9 mouse cellular contexts compared by ENCODE assay signal in genomic region chr2:131847501-131848359, GRCm38 (mm10). TPM values are rescaled to one million over a fixed set of nuclear protein-coding genes. Genes with fewer than 3 reads are reported as not detected.
A peak's percentile ranks its signal among the peaks of the same experiment; 100 is the strongest.
DNase-seq lines count a peak whose midpoint lies in the region; ATAC-seq and TF ChIP-seq lines count a peak whose summit lies in the region.
"Had no signal": no experiment of that assay in that cellular context is flagged by ENCODE, and none has a peak within 500 bp of the region (broad histone marks: within the 10 kb centered on the region; RNA-seq: fewer than 3 reads in every experiment).

No protein-coding gene starts in this region.

- H3K36me3 ChIP-seq in kidney, postnatal 0 days (ENCODE audit: insufficient read depth, low read length), result no peaks in the 10 kb centered on the region
- no peaks in the 10 kb centered on the region for H3K36me3 ChIP-seq in forebrain, embryonic 10.5 days (replicated peaks)
- no peaks in the 10 kb centered on the region for H3K36me3 ChIP-seq in liver, embryonic 15.5 days (replicated peaks)

- H3K4me1 ChIP-seq in kidney, postnatal 0 days (replicated peaks; ENCODE audit: insufficient read depth, low read length), result no peaks in the 10 kb centered on the region
- H3K4me1 ChIP-seq in forebrain, embryonic 10.5 days, result peaks cover 29% of the 10 kb centered on the region
- peaks cover 16% of the 10 kb centered on the region for H3K4me1 ChIP-seq in liver, embryonic 15.5 days (replicated peaks)

- WGBS in kidney, postnatal 0 days, result 9% methylated on average over 10 of the region's 10 CpGs
- WGBS in forebrain, embryonic 10.5 days, result 3% methylated on average over 10 of the region's 10 CpGs
- WGBS in liver, embryonic 15.5 days (ENCODE audit: insufficient replicate concordance), result 18% methylated on average over 10 of the region's 10 CpGs

- H3K9me3 ChIP-seq in kidney, postnatal 0 days (replicated peaks; ENCODE audit: low read length), result no peaks in the 10 kb centered on the region
- no peaks in the 10 kb centered on the region for H3K9me3 ChIP-seq in forebrain, embryonic 10.5 days
- no peaks in the 10 kb centered on the region for H3K9me3 ChIP-seq in liver, embryonic 15.5 days (replicated peaks)

- H3K27me3 ChIP-seq in kidney, postnatal 0 days (ENCODE audit: insufficient read depth, low read length), result no peaks in the 10 kb centered on the region
- H3K27me3 ChIP-seq in forebrain, embryonic 10.5 days (ENCODE audit: poor library complexity, severe bottlenecking), result no peaks in the 10 kb centered on the region
- no peaks in the 10 kb centered on the region for H3K27me3 ChIP-seq in liver, embryonic 15.5 days

- no peak overlapping the region for H3K4me2 ChIP-seq in kidney, postnatal 0 days (ENCODE audit: low read length)
- no peak overlapping the region for H3K4me2 ChIP-seq in liver, embryonic 15.5 days

- DNase-seq in kidney, postnatal 0 days (ENCODE audit: low spot score), result peak; percentile 37
- no peak for DNase-seq in kidney, adult 18-20 months
- peak; percentile 69 for DNase-seq in forebrain, embryonic 10.5 days (ENCODE audit: extremely low spot score, low spot score)
- peak; percentile 73 for DNase-seq in layer of hippocampus, adult 11-12 months (ENCODE audit: low spot score)
- DNase-seq in right cerebral cortex, adult 2 months (ENCODE audit: low spot score in 2 of 2), result peak; percentile 68
- no peak for DNase-seq in spleen, postnatal 4 days (ENCODE audit: low spot score in 2 of 2)

- peak; percentile 80 for ATAC-seq in kidney, postnatal 0 days (replicated peaks; ENCODE audit: low FRiP score, low read depth)
- ATAC-seq in liver, embryonic 15.5 days (ENCODE audit: insufficient read depth), result peak; percentile 66; the same call in 1 of the 2 replicates
- no peak for ATAC-seq in inflammation-experienced regulatory T-cells, adult 6 months

- TF ChIP-seq CTCF in kidney, postnatal 0 days (IDR thresholded peaks at IDR 0.05; ENCODE audit: low read depth), result no peak

- no peak overlapping the region for H3K4me3 ChIP-seq in kidney, postnatal 0 days (replicated peaks; ENCODE audit: low read depth, low read length)
- H3K4me3 ChIP-seq in forebrain, embryonic 10.5 days, result peak overlapping the region; percentile 34
- H3K4me3 ChIP-seq in liver, embryonic 15.5 days (replicated peaks), result no peak overlapping the region

- no peak overlapping the region for H3K27ac ChIP-seq in kidney, postnatal 0 days
- H3K27ac ChIP-seq in forebrain, embryonic 10.5 days, result peak overlapping the region; percentile 82
- no peak overlapping the region for H3K27ac ChIP-seq in liver, embryonic 15.5 days (replicated peaks)

- H3K9ac ChIP-seq in kidney, postnatal 0 days (ENCODE audit: low read depth, low read length), result no peak overlapping the region
- no peak overlapping the region for H3K9ac ChIP-seq in liver, embryonic 15.5 days

RNA-seq across cellular contexts. Expression of gene Erv3, which starts 11.8 kb away (rescaled TPM):
- not detected in 2 replicates for polyA plus RNA-seq in kidney, postnatal 0 days (2015; fragmentation: Nextera tagmentation; extraction: Ambion mirVana)
- polyA plus RNA-seq in forebrain, embryonic 10.5 days (2016; fragmentation: Nextera tagmentation; extraction: Ambion mirVana), result not detected in 2 replicates
- polyA plus RNA-seq in liver, embryonic 15.5 days (2015; fragmentation: Nextera tagmentation; extraction: Ambion mirVana), result not detected in 2 replicates
- not detected for polyA plus RNA-seq in inflammation-experienced regulatory T-cells, adult 6 months (2017; shearing (Covaris generic))
- polyA plus RNA-seq: small intestine, adult 2 months had no signal

Comparison
In these comparisons a context has a peak if more than half of its experiments do, and no peak if none do; other contexts are left out.
1. DNase-seq: peak in kidney, postnatal 0 days (single experiment), forebrain, embryonic 10.5 days (single experiment), layer of hippocampus, adult 11-12 months (single experiment) and right cerebral cortex, adult 2 months (2 of 2); none in kidney, adult 18-20 months (single experiment) and spleen, postnatal 4 days (0 of 2).